Mouse (Mus musculus): ENCODE measurements around the gene Nacc1. TPM values are rescaled to one million over a fixed set of nuclear protein-coding genes. Genes with fewer than 3 reads are reported as not detected.

Nacc1 gene
- total and polyA plus RNA-seq, 3 experiments: 42.5 to 106 TPM; not detected in 1

DNA sequence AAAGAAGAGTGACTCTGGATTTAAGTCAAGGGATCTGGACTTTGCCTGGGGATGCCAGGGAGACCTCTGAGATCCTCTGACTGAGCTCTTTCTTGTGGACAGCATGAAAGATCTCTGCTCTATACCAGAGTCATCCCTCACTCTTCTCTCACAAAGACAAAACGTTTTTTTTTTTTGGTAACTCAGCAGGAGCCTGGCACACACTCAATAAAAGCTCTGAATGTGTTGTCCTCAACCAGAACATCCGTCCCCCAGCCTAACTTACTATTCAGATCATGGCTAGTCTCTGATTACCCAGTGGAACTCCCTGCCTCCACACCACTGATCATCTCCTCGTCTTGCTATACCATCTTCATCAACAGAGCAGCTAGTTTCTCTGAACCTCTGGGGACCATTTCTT, 3.1 kb downstream of the Nacc1 start:
- H3K4me3 ChIP-seq (ENCODE audit: control insufficient read depth in 1 of 2, insufficient read depth in 1 of 2, low read depth in 2 of 2, low read length in 2 of 2): no peak overlapping the region
- peaks cover 5 to 10% of the 10 kb centered on the region in 2 experiments; a peak in 3 of 4 replicates for H3K36me3 ChIP-seq (ENCODE audit: control insufficient read depth in 1 of 2, insufficient read depth in 2 of 2, low read length in 2 of 2)
- H3K4me1 ChIP-seq (ENCODE audit: control insufficient read depth in 1 of 2, insufficient read depth in 2 of 2, low read length in 2 of 2): peaks cover 0 to 7% of the 10 kb centered on the region in 2 experiments; a peak in 2 of 4 replicates

DNA sequence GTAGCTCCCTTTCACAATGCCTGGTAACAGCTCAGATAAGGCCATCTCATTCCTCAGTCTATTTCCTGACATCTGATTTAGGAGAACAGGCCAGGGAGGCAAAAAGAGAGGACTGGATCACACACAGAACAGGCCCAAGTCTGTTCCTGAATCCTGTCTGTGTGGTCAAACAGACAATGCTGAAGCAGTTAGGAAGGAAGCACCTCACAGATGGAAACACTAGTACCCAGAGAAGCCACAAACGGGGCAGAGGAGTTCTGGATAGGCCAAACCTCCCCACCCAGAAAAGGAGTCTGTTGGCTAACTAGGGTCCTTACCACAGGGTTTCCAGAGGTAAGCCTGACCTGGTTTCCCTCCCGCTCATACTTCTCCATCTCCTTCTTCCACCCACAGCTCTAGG, 5.4 kb downstream of the Nacc1 start:
- H3K27me3 ChIP-seq (ENCODE audit: control insufficient read depth in 1 of 2, insufficient read depth in 2 of 2, low read length in 2 of 2): no peaks in the 10 kb centered on the region
- no peak overlapping the region for H3K9ac ChIP-seq (ENCODE audit: control insufficient read depth, low read depth, low read length, poor library complexity, severe bottlenecking)
- peaks cover 63% of the 10 kb centered on the region for H3K79me2 ChIP-seq (ENCODE audit: control insufficient read depth, insufficient read depth, low read length, poor library complexity)
- peaks cover 0 to 7% of the 10 kb centered on the region in 2 experiments; a peak in 2 of 4 replicates for H3K4me1 ChIP-seq (ENCODE audit: control insufficient read depth in 1 of 2, insufficient read depth in 2 of 2, low read length in 2 of 2)
- H3K9me3 ChIP-seq (replicated peaks; ENCODE audit: insufficient read depth, low read length): no peaks in the 10 kb centered on the region
- peaks cover 6 to 14% of the 10 kb centered on the region in 2 experiments; a peak in 3 of 4 replicates for H3K36me3 ChIP-seq (ENCODE audit: control insufficient read depth in 1 of 2, insufficient read depth in 2 of 2, low read length in 2 of 2)
- DNase-seq (ENCODE audit: low read depth, low spot score): no peak
- H3K4me3 ChIP-seq (ENCODE audit: control insufficient read depth in 1 of 2, insufficient read depth in 1 of 2, low read depth in 2 of 2, low read length in 2 of 2): no peak overlapping the region
- no peak for TF ChIP-seq POLR2A (IDR thresholded peaks at IDR 0.05; ENCODE audit: control insufficient read depth in 1 of 2, insufficient read depth in 1 of 2, low read depth in 1 of 2, low read length in 2 of 2, poor library complexity in 1 of 2)
- H3K27ac ChIP-seq (ENCODE audit: control insufficient read depth, low read depth, low read length): no peak overlapping the region

More for the DNA sequence above, 3.1 kb downstream of the Nacc1 start:
- no peak for DNase-seq (ENCODE audit: low read depth, low spot score)
- H3K9me3 ChIP-seq (replicated peaks; ENCODE audit: insufficient read depth, low read length): no peaks in the 10 kb centered on the region
- TF ChIP-seq POLR2A (IDR thresholded peaks at IDR 0.05; ENCODE audit: control insufficient read depth in 1 of 2, insufficient read depth in 1 of 2, low read depth in 1 of 2, low read length in 2 of 2, poor library complexity in 1 of 2) (no peak), MYB (IDR thresholded peaks at IDR 0.05; ENCODE audit: low read depth, low read length) (no peak), TCF12 (IDR thresholded peaks at IDR 0.05; ENCODE audit: low read depth, low read length) (no peak), NELFE (IDR thresholded peaks at IDR 0.05; ENCODE audit: low read depth, low read length) (no peak), BHLHE40 (IDR thresholded peaks at IDR 0.05; ENCODE audit: borderline replicate concordance, low read depth, low read length) (no peak), ETS1 (IDR thresholded peaks at IDR 0.05; ENCODE audit: low read depth, low read length) (no peak), MYC (IDR thresholded peaks at IDR 0.05; ENCODE audit: low read depth, low read length) (no peak), USF1 (IDR thresholded peaks at IDR 0.05; ENCODE audit: low read depth, low read length) (no peak), KAT2A (conservative IDR thresholded peaks at IDR 0.05; ENCODE audit: low read depth, low read length) (no peak), EP300 (IDR thresholded peaks at IDR 0.05; ENCODE audit: low read depth in 1 of 2, low read length in 2 of 2) (no peak), GATA1 (IDR thresholded peaks at IDR 0.05; ENCODE audit: low read depth, low read length) (no peak), TBP (IDR thresholded peaks at IDR 0.05; ENCODE audit: low read depth, low read length) (no peak), MEF2A (IDR thresholded peaks at IDR 0.05; ENCODE audit: extremely low read depth, insufficient replicate concordance, low read depth, low read length, poor library complexity, severe bottlenecking) (no peak)
- no peaks in the 10 kb centered on the region for H3K27me3 ChIP-seq (ENCODE audit: control insufficient read depth in 1 of 2, insufficient read depth in 2 of 2, low read length in 2 of 2)
- H3K9ac ChIP-seq (ENCODE audit: control insufficient read depth, low read depth, low read length, poor library complexity, severe bottlenecking): no peak overlapping the region
- no peak overlapping the region for H3K27ac ChIP-seq (ENCODE audit: control insufficient read depth, low read depth, low read length)
- peaks cover 76% of the 10 kb centered on the region for H3K79me2 ChIP-seq (ENCODE audit: control insufficient read depth, insufficient read depth, low read length, poor library complexity)

DNA sequence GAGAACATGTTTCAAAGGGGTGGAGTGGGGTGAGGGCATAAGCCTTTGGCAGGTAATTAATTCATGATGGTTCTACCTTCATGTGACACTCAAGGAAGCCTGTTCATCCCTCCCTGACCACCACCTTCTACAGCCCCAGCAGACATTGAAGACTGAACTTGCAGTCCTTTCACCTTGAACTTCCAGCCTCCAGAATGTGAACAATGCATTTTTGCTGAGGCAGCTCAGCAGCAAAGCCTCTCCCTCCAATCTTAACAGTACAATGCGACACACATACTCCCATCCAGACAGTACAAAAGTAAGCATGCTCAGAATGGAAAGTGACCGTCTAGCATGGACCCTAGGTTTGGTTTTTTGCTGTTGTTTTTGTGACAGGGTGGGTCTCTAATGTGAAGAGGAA, 6.2 kb downstream of the Nacc1 start:
- H3K27ac ChIP-seq (ENCODE audit: control insufficient read depth, low read depth, low read length): no peak overlapping the region
- peaks cover 0 to 7% of the 10 kb centered on the region in 2 experiments; a peak in 2 of 4 replicates for H3K4me1 ChIP-seq (ENCODE audit: control insufficient read depth in 1 of 2, insufficient read depth in 2 of 2, low read length in 2 of 2)
- H3K4me3 ChIP-seq (ENCODE audit: control insufficient read depth in 1 of 2, insufficient read depth in 1 of 2, low read depth in 2 of 2, low read length in 2 of 2): no peak overlapping the region
- no peaks in the 10 kb centered on the region for H3K27me3 ChIP-seq (ENCODE audit: control insufficient read depth in 1 of 2, insufficient read depth in 2 of 2, low read length in 2 of 2)
- no peak for TF ChIP-seq BHLHE40 (IDR thresholded peaks at IDR 0.05; ENCODE audit: borderline replicate concordance, low read depth, low read length)
- TF ChIP-seq SMC3 (IDR thresholded peaks at IDR 0.05; ENCODE audit: low read depth, low read length): no peak
- no peak for TF ChIP-seq MYB (IDR thresholded peaks at IDR 0.05; ENCODE audit: low read depth, low read length)
- TF ChIP-seq USF1 (IDR thresholded peaks at IDR 0.05; ENCODE audit: low read depth, low read length): no peak
- no peak for TF ChIP-seq GATA1 (IDR thresholded peaks at IDR 0.05; ENCODE audit: low read depth, low read length)
- no peak for TF ChIP-seq NELFE (IDR thresholded peaks at IDR 0.05; ENCODE audit: low read depth, low read length)
- no peak for TF ChIP-seq CHD2 (IDR thresholded peaks at IDR 0.05; ENCODE audit: low read length)
- no peak for TF ChIP-seq MAZ (IDR thresholded peaks at IDR 0.05; ENCODE audit: low read depth, low read length)
- TF ChIP-seq KAT2A (conservative IDR thresholded peaks at IDR 0.05; ENCODE audit: low read depth, low read length): no peak
- no peak for TF ChIP-seq GABPA (IDR thresholded peaks at IDR 0.05; ENCODE audit: low read depth, low read length)
- TF ChIP-seq MXI1 (IDR thresholded peaks at IDR 0.05; ENCODE audit: low read depth, low read length): no peak
- TF ChIP-seq MAX (IDR thresholded peaks at IDR 0.05; ENCODE audit: low read length): no peak
- no peak for TF ChIP-seq SIN3A (IDR thresholded peaks at IDR 0.05; ENCODE audit: low read length)
- no peak for TF ChIP-seq UBTF (IDR thresholded peaks at IDR 0.05; ENCODE audit: borderline replicate concordance, insufficient read depth, low read depth, low read length)
- TF ChIP-seq HCFC1 (IDR thresholded peaks at IDR 0.05; ENCODE audit: low read depth, low read length): no peak
- no peak for TF ChIP-seq TAL1 (IDR thresholded peaks at IDR 0.05; ENCODE audit: low read length)
- TF ChIP-seq MEF2A (IDR thresholded peaks at IDR 0.05; ENCODE audit: extremely low read depth, insufficient replicate concordance, low read depth, low read length, poor library complexity, severe bottlenecking): no peak
- no peak for TF ChIP-seq ELF1 (IDR thresholded peaks at IDR 0.05; ENCODE audit: low read depth, low read length)
- no peak for TF ChIP-seq MYC (IDR thresholded peaks at IDR 0.05; ENCODE audit: low read depth, low read length)
- TF ChIP-seq EP300 (IDR thresholded peaks at IDR 0.05; ENCODE audit: low read depth in 1 of 2, low read length in 2 of 2): no peak
- H3K36me3 ChIP-seq (ENCODE audit: control insufficient read depth in 1 of 2, insufficient read depth in 2 of 2, low read length in 2 of 2): peaks cover 6 to 16% of the 10 kb centered on the region in 2 experiments; a peak in 3 of 4 replicates
- H3K79me2 ChIP-seq (ENCODE audit: control insufficient read depth, insufficient read depth, low read length, poor library complexity): peaks cover 59% of the 10 kb centered on the region
- DNase-seq (ENCODE audit: low read depth, low spot score): no peak
- H3K9ac ChIP-seq (ENCODE audit: control insufficient read depth, low read depth, low read length, poor library complexity, severe bottlenecking): no peak overlapping the region
- no peaks in the 10 kb centered on the region for H3K9me3 ChIP-seq (replicated peaks; ENCODE audit: insufficient read depth, low read length)
